Mouse (Mus musculus): ENCODE measurements around the gene 9430038I01Rik.
"Not testable (repeated sequence)": the region's sequence is repeated elsewhere in the genome, so short reads cannot be mapped to it uniquely, and the experiment has no call there.

Gene 9430038I01Rik

DNA sequence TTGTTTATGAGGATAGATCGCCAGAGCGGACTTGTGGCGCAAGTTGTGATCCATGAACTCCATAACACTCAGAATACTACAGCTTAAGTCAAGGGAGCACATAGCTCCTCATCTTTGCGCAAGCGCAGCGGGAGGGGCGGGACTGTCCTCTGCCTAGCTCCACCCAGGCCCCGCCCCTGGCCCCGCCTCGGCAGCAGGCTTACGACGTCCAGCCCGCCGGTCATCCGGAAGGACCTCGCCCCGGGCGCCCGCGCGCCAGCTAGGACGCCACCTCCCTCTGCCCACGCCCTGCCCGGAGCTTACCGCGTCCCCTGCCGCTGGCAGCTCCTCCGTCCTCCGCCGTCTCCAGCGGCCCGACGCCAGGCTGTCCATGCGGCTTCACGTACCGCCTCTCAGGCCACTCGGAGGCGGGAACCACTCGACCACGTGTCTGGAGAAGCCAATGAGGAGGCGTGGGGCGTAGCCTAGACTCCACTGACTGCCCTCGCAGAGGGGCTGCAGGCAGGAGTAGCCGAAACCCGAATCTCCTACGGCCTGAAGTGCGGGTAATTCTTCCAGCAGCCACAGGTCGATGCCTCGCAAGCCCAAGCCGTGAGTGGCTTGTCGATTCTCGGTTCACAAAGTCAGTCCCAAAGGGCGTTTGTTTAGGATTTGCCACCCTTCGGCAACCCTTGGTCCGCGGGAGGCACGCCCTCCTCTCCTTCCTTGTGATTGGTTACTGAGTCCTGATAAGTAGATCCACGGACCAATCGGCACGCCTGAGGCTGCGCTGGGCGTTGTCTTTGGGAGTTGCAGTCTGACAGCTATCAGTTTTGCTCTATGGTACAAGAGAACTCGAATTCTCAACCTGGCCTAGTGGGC, at the start of gene 9430038I01Rik:
9430038I01Rik (minus strand) TSS at position 426 of the 861 bp plus-strand sequence.
- DNase-seq: peak; percentile 99

GRCm38 (mm10) chr7:137445321-137445720, 34.8 kb upstream of the 9430038I01Rik start:
- no peak for DNase-seq

DNA sequence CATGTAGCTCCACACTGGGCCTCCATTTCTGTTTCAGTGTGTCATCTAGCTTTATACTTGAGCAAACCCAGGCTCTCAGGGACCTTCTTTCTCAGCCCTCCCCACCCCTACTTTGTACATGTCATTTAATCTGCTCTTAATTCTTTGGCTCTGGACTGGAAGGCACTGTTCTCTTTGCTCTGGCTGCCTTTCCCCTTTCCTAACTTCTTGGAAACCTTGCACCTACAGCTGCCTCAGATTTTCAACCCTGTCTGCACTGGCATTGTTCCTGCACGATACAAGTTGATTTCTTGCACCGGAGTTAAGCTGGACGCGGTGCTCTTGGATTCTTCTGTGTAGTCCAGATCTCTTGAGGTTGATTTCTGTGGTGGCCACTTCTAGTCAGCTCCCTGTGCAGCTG, 32.4 kb upstream of the 9430038I01Rik start:
- DNase-seq: no peak

DNA sequence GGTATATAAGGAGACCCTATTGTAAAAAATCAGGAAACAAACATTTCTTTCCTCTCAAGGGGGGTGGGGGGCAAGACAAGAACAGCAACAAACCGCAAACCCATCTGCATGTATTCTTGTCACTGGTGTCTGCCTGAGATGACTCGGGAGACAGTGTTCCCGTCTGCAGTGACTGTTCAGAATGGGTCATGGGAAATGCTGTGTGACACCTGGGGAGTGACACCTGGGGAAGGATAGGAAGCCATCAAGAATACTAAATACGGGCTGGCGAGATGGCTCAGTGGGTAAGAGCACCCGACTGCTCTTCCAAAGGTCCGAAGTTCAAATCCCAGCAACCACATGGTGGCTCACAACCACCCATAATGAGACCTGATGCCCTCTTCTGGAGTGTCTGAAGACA, 28.4 kb upstream of the 9430038I01Rik start:
- DNase-seq: not testable (repeated sequence)

GRCm38 (mm10) chr7:137438179-137438550, 27.6 kb upstream of the 9430038I01Rik start:
- no peak for DNase-seq

- DNase-seq: peak; percentile 97
Measured at GRCm38 (mm10) chr7:137437440-137438178, 27.0 kb upstream of the 9430038I01Rik start, which contains the start of gene Glrx3. Gene Glrx3, plus strand, starts transcription at chr7:137437614.

GRCm38 (mm10) chr7:137436901-137437300, 26.3 kb upstream of the 9430038I01Rik start:
- no peak for DNase-seq

- peak; percentile 33 for DNase-seq
Measured at GRCm38 (mm10) chr7:137431769-137432603, 21.4 kb upstream of the 9430038I01Rik start.

GRCm38 (mm10) chr7:137426693-137427092, 16.1 kb upstream of the 9430038I01Rik start:
- no peak for DNase-seq

DNA sequence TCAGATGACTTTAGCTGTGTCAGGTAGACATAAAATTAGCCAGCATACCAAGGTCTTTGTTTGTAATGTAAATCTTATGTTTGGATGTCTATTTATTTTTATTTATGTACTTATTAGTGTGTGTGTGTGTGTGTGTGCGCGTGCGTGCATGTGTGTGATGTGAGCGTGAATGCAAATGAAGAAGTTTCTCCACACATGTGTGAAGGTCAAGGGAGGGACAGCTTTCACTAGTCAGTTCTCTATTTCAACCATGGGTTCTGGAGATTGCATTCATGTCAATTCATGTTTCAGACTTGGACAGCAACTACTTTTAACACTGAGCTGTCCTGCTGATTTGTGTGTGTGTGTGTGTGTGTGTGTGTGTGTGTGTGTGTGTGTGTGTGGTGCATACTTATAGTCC, 10.7 kb upstream of the 9430038I01Rik start:
- no peak for DNase-seq

- no peak for DNase-seq
Measured at GRCm38 (mm10) chr7:137420550-137420949, 10.0 kb upstream of the 9430038I01Rik start.

DNA sequence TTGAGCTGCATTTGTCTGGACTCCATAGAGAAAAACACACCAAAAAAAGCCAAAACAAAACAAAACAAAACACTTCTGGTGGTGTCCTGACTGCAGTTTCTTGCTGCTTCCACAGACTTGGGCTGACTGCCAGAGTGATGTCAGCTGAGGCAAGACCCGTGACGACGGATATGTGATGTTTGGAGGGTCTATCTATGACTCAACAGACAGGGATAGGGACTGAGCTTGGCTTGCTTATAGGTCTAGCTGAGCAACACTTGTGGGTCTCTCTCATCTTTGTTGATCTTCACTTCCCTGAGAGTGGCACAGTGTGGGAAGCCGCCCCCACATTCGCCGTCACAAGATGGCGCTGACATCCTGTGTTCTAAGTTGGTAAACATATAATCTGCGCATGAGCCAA, 4.1 kb upstream of the 9430038I01Rik start:
- no peak for DNase-seq

DNA sequence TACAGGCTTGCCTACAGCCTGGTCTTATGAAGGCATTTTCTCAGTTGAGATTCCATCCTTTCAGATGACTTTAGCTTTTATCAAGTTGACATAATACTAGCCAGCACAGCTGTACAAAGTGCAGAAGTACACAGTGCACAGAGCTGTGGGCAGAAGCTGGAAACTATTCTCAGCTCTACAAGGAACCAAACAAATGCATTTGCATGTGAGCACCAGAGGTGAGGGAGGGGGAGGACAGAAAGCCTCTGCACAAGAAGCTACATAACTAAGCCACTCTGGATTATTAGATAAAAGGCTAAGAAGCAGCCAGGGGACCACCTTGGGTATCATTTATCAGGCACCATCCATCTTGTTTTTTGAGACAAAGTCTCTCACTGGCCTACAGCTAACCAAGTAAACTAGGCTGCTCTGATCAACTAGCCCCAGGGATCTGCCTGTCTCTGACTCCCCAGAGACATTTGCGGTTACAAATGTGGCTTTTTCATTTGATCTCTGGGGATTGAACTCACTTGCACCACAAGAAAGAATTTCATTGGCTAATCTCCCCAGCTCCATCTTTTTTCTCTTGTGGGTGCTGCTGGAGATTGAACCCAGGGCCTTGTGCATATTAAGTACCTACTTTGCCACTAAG, 3.0 kb downstream of the 9430038I01Rik start:
- no peak for DNase-seq

- DNase-seq: no peak
Measured at GRCm38 (mm10) chr7:137404146-137404545, 6.4 kb downstream of the 9430038I01Rik start.

DNA sequence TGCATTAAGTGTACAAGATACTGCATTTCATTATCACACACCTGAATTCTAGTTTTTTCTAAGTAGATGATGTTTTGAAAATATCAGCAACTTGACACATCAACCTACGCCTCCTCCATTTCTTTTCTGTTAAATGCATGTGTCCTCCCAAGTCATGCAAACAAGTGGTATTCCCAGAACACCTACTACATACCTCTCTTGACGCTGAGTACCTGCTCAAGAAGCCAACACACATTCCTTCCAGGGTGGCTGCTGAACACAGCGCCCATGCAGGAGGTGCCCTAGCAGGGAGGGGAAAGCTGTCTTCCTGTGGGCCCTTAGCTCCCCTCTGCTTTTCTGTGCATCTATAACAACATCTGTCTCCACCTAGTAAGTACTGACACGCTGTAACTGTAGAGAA, 11.6 kb downstream of the 9430038I01Rik start:
- DNase-seq: no peak

DNA sequence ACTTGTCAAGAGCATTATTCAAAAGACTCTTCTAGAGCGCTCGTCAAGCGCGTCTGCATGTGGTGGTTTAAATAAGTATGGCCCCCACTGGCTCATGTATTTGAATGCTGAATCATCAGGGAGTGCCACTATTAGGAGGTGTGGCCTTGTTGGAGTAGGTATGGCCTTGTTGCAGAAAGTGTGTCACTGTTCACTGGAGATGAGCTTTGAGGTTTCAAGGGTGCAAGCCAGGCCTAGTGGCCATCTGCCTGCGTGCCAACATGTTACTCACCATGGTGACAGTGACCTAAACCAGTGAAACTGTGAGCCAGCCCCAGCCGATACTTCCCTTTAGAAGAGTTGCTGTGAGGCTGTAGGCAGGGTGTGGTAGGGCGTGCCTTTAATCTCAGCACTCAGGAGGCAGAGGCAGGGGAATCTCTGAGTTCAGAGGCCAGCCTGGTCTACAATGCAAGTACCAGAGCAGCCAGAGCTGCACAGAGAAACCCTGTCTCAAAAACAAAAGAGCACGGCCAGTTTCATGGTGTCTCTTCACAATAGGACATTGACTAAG, 13.1 kb downstream of the 9430038I01Rik start:
- DNase-seq: no peak

DNA sequence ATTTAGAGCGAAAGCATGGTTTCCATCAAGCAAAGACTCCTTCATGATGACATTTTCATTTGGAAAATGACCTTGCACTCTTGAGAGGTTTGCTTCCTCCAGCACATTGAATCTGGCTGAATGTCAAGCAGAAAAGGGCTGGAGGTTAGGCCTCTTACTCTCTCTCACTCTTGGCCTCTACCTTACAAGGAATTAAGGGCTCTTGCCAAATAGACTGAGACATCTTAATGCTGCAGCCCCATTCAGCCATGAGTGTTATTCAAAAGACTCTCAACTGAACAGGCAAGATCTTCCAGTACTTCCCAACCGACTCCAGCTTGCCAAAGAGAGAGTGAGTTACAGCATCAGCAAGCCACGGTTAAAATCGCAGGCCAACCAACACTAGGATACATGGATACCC, 15.1 kb downstream of the 9430038I01Rik start:
- no peak for DNase-seq

- DNase-seq: no peak
Measured at GRCm38 (mm10) chr7:137387863-137388262, 22.7 kb downstream of the 9430038I01Rik start.

- no peak for DNase-seq
Measured at GRCm38 (mm10) chr7:137374996-137375395, 35.6 kb downstream of the 9430038I01Rik start.

- no peak for DNase-seq
Measured at GRCm38 (mm10) chr7:137371770-137372169, 38.8 kb downstream of the 9430038I01Rik start.

DNA sequence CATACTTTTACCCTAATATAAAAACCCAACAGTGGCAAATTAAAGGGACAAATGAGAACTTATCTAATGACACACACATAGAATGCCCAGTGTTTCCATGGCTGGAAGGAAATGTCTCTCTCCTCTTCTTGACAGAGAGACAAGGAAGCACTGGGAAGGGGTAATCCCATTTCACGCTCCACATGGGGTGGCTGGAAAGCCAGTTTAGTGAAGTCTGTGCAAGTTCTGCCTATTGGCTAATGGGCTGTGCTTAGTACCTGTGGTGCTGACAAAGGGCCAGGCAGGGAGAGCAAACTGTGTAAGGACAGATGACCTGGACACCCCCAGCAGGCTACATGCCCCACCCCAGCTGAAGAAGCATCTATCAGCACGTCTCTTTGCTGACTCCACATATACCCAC, 40.4 kb downstream of the 9430038I01Rik start:
- DNase-seq: no peak

DNA sequence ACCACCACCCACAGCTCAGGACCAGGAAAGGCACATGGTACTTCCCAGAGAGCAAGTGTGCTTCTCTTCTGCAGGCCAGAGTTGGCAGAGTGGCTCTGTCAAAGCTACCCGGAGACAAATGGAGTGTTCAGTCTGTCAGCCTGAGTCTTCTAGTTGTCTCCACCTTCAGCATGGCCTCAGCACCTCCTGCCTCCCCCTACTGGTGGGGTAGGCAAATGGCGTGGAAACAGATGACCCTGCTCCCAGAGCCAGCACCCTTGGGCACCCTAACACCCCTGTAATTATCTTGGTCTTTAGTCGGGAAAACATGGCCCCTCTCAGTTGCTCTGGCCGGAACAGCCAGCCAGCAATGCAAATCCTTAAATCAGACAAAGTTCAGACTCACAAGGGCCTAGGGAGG, 43.8 kb downstream of the 9430038I01Rik start:
- DNase-seq: no peak
